Mouse (Mus musculus) liver, embryonic 15.5 days (tissue): Measurements from ENCODE around the gene Plk3. TPM values are rescaled to one million over a fixed set of nuclear protein-coding genes. Genes with fewer than 3 reads are reported as not detected.

Source experiments
- ATAC-seq: fragments of 200-750 bp; cut with Nextera tagmentation; 2 replicates; pipeline ENCODE4 v1.8.0; 2017; ENCODE audit warnings: moderate number of reproducible peaks, mild to moderate bottlenecking, moderate library complexity; ENCODE audit not compliant: insufficient read depth
- H3K27ac ChIP-seq: fragments of 300-500 bp; sonication (generic); replicated peaks from 2 replicates; pipeline ENCODE4 v1.5.1; 2015; ENCODE audit warnings: mild to moderate bottlenecking, inconsistent platforms
- H3K27me3 ChIP-seq: fragments of 300-500 bp; sonication (generic); 2 replicates; pipeline ENCODE4 v1.6.1; 2015; ENCODE audit warnings: mild to moderate bottlenecking, inconsistent platforms
- H3K36me3 ChIP-seq: fragments of 300-500 bp; sonication (generic); replicated peaks from 2 replicates; pipeline ENCODE4 v1.6.1; 2015; ENCODE audit warnings: moderate library complexity, mild to moderate bottlenecking, inconsistent platforms
- H3K4me1 ChIP-seq: fragments of 300-500 bp; sonication (generic); replicated peaks from 2 replicates; pipeline ENCODE4 v1.6.1; 2015; ENCODE audit warnings: inconsistent platforms
- H3K4me2 ChIP-seq: fragments of 300-500 bp; sonication (generic); 2 replicates; pipeline ENCODE4 v1.6.1; 2015; ENCODE audit warnings: moderate library complexity, mild to moderate bottlenecking, inconsistent platforms
- H3K4me3 ChIP-seq: fragments of 300-500 bp; sonication (generic); replicated peaks from 2 replicates; pipeline ENCODE4 v1.5.1; 2015; ENCODE audit warnings: mild to moderate bottlenecking, inconsistent platforms
- H3K9ac ChIP-seq: fragments of 300-500 bp; sonication (generic); 2 replicates; pipeline ENCODE4 v1.6.1; 2015; ENCODE audit warnings: moderate library complexity, mild to moderate bottlenecking, inconsistent platforms
- H3K9me3 ChIP-seq: fragments of 300-500 bp; sonication (generic); replicated peaks from 2 replicates; pipeline ENCODE4 v1.6.1; 2016; ENCODE audit warnings: inconsistent platforms
- WGBS: fragments of 180-500 bp; shearing (Covaris S2); methylation state at CpG from one replicate; pipeline ENCODE4 v1.1.7; 2015; ENCODE audit warnings: mixed read lengths; ENCODE audit not compliant: insufficient replicate concordance; 5-methylcytosine and 5-hydroxymethylcytosine counted together
- polyA plus RNA-seq: library from polyadenylated mRNA; unstranded; fragments of >200 nt; fragmentation: Nextera tagmentation; extraction: Ambion mirVana; gene quantifications from 2 replicates; pipeline ENCODE4 v1.2.1, GENCODE M21; 2015

Gene Plk3
- polyA plus RNA-seq, 1 experiment from 2014 or later: 3.2 TPM

DNA sequence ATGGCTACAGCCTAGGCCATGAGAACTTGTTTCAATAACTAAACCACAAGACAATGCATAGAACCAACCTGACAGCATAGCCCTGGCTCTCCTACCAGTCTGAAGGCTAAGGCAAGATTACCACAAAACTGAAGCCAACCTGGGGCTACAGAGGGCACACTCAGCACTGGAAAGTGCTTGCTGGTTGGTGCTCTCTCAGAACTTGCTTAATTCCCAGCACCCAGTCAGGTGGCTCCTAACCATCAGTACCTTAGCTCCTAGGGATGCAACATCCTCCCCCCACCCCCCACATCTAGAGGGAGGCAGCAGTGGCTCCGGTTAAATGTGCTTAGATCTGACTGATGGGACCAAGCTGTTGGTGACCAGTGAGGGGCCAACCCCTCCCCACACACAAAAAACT lies 17.7 kb upstream of the Plk3 start:
- 59% methylated on average over 1 of the region's 1 CpGs for WGBS
- H3K9me3 ChIP-seq: no peaks in the 10 kb centered on the region
- no peak for ATAC-seq
- H3K4me1 ChIP-seq: peaks cover 36% of the 10 kb centered on the region
- H3K27me3 ChIP-seq: no peaks in the 10 kb centered on the region
- no peak overlapping the region for H3K4me2 ChIP-seq
- peaks cover 51% of the 10 kb centered on the region for H3K36me3 ChIP-seq
- peak overlapping the region; percentile 33 for H3K27ac ChIP-seq
- H3K9ac ChIP-seq: no peak overlapping the region
- no peak overlapping the region for H3K4me3 ChIP-seq

- Histone ChIP-seq H3K36me3 (peaks cover 51% of the 10 kb centered on the region), H3K9me3 (no peaks in the 10 kb centered on the region), H3K9ac (no peak overlapping the region), H3K4me3 (no peak overlapping the region), H3K27ac (no peak overlapping the region), H3K27me3 (no peaks in the 10 kb centered on the region), H3K4me1 (peaks cover 37% of the 10 kb centered on the region), H3K4me2 (no peak overlapping the region)
- ATAC-seq: no peak
- WGBS: 71% methylated on average over 6 of the region's 6 CpGs
These were observed 16.5 kb upstream of the Plk3 start for GRCm38 (mm10) chr4:117150212-117150733.

DNA sequence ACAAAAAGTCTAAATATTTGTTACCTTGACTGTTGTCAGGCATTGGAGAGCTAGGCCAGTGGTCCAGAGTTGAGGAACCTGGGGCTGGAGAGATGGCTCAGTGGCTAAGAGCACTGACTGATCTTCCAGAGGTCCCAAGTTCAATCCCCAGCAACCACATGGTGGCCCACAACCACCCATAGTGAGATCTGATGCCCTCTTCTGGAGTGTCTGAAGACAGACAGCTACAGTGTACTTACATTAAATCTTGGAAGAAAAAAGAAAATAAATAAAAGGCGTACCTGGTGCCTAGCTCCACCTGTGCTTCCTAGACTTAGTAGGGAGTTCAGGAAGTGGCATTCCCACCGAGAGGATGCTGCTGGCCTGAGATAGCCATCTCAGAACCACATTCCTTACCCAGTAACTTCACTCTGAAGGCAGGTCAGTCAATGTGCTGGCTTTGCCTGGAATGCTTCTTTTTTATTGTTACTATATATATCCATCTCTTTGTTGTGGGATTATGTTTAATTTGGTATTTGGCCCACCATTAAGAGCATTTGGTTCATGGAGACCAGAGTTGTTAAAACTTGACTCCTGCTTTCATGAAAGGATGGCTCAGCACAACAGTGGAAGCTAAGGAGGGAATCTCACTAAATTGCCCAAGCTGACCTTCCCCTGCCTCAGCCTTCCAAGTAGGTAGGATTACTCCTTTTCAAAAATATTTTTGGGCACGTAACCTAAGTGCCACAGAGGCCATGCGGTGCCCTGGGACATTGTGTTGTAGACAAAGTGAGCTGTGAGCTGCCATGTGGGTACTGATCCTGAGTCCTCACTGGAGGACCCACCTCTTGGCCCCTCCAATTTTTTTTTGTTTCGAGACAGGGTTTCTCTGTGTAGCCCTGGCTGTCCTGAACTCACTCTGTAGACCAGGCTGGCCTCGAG lies 15.8 kb upstream of the Plk3 start:
- Histone ChIP-seq H3K4me2 (no peak overlapping the region), H3K9ac (no peak overlapping the region), H3K27ac (0 out of 2 replicates have a peak overlapping the region, but pooled peaks have one; percentile 1), H3K4me3 (no peak overlapping the region), H3K9me3 (no peaks in the 10 kb centered on the region), H3K4me1 (peaks cover 32% of the 10 kb centered on the region), H3K36me3 (peaks cover 50% of the 10 kb centered on the region), H3K27me3 (no peaks in the 10 kb centered on the region)
- no peak for ATAC-seq
- WGBS: 58% methylated on average over 6 of the region's 6 CpGs

GRCm38 (mm10) chr4:117148815-117149214 lies 15.1 kb upstream of the Plk3 start:
- H3K4me2 ChIP-seq: no peak overlapping the region
- H3K4me3 ChIP-seq: no peak overlapping the region
- H3K4me1 ChIP-seq: peaks cover 25% of the 10 kb centered on the region
- H3K27ac ChIP-seq: 0 out of 2 replicates have a peak overlapping the region, but pooled peaks have one; percentile 1
- H3K9ac ChIP-seq: no peak overlapping the region
- ATAC-seq: no peak
- WGBS: 79% methylated on average over 24 of the region's 24 CpGs
- H3K36me3 ChIP-seq: peaks cover 43% of the 10 kb centered on the region
- H3K27me3 ChIP-seq: no peaks in the 10 kb centered on the region
- no peaks in the 10 kb centered on the region for H3K9me3 ChIP-seq

DNA sequence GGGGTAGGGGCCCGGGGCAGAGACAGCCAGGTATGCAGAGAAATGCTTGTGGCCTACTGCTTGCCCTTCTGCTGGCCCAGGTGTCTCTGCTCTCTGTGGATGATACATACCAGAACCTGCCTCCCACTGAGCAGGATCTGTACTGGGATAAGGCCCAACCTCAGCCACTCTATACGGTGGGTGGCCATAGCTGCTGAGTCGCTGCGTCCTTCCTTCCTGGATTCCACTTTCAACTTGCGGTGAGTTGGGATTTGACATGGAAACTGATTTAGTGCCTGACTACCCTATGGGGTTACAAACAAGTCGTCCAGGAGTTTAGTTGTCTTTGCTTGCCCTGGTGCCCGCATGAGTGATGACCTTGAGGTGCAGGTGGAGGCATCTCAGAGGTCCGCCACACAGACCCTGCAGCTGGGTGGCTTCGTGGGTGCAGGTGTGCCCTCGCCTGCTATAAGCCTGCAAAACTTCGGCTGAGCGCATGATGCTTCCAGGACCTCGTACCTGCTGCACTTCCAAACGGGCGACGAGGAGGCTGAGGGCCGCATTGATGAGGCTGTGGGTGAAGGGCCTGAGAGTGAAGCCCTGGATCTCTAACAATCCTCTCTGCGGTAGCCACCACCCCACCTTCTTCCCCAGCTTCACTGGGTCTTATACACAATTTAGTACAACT lies 14.4 kb upstream of the Plk3 start:
- H3K36me3 ChIP-seq: peaks cover 36% of the 10 kb centered on the region
- 73% methylated on average over 18 of the region's 18 CpGs for WGBS
- no peak for ATAC-seq

GRCm38 (mm10) chr4:117146176-117146575 lies 12.4 kb upstream of the Plk3 start:
- Histone ChIP-seq H3K4me1 (peaks cover 5% of the 10 kb centered on the region; the same call in 1 of the 2 replicates), H3K27me3 (0 out of 2 replicates have a peak, but pooled peaks cover 4% of the 10 kb centered on the region), H3K4me3 (no peak overlapping the region), H3K9me3 (no peaks in the 10 kb centered on the region), H3K27ac (no peak overlapping the region), H3K36me3 (peaks cover 18% of the 10 kb centered on the region), H3K9ac (no peak overlapping the region), H3K4me2 (no peak overlapping the region)
- WGBS: 36% methylated on average over 15 of the region's 15 CpGs
- ATAC-seq: no peak

More for the DNA sequence above, 14.4 kb upstream of the Plk3 start:
- no peak overlapping the region for H3K9ac ChIP-seq
- H3K9me3 ChIP-seq: no peaks in the 10 kb centered on the region
- H3K27me3 ChIP-seq: 0 out of 2 replicates have a peak, but pooled peaks cover under 1% of the 10 kb centered on the region
- no peak overlapping the region for H3K4me2 ChIP-seq
- H3K4me1 ChIP-seq: peaks cover 19% of the 10 kb centered on the region
- no peak overlapping the region for H3K27ac ChIP-seq
- no peak overlapping the region for H3K4me3 ChIP-seq

DNA sequence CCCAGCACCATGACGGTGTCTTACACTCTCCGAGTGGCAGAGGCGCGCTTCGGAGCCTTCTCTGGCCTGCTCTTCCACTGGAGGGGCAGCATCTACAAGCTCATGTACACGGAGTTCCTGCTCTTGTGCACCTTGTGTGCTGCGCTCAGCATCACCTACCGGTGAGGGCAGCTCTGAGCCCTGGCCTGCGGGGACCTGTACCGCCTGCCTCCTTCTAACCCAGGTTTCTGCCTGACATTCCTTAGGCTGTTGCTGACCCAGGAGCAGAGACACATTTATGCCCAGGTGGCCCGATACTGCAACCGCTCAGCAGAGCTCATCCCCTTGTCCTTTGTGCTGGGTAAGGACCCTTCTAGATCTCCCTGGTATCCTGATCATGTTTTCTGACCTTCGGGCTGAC lies 11.5 kb upstream of the Plk3 start:
- no peak overlapping the region for H3K4me2 ChIP-seq
- no peak for ATAC-seq
- 84% methylated on average over 13 of the region's 13 CpGs for WGBS
- H3K27ac ChIP-seq: no peak overlapping the region
- no peak overlapping the region for H3K9ac ChIP-seq
- peaks cover 9% of the 10 kb centered on the region for H3K36me3 ChIP-seq
- H3K27me3 ChIP-seq: 0 out of 2 replicates have a peak, but pooled peaks cover 4% of the 10 kb centered on the region
- peaks cover 6% of the 10 kb centered on the region; the same call in 1 of the 2 replicates for H3K4me1 ChIP-seq
- no peak overlapping the region for H3K4me3 ChIP-seq
- H3K9me3 ChIP-seq: no peaks in the 10 kb centered on the region

GRCm38 (mm10) chr4:117143023-117143422 lies 9.3 kb upstream of the Plk3 start:
- no peak overlapping the region for H3K9ac ChIP-seq
- H3K36me3 ChIP-seq: no peaks in the 10 kb centered on the region
- no peak for ATAC-seq
- no peaks in the 10 kb centered on the region for H3K9me3 ChIP-seq
- H3K4me2 ChIP-seq: no peak overlapping the region
- 59% methylated on average over 7 of the region's 7 CpGs for WGBS
- no peak overlapping the region for H3K4me3 ChIP-seq
- peaks cover 15% of the 10 kb centered on the region for H3K4me1 ChIP-seq
- 0 out of 2 replicates have a peak, but pooled peaks cover 4% of the 10 kb centered on the region for H3K27me3 ChIP-seq
- no peak overlapping the region for H3K27ac ChIP-seq

GRCm38 (mm10) chr4:117140613-117141012 lies 6.8 kb upstream of the Plk3 start:
- H3K9me3 ChIP-seq: no peaks in the 10 kb centered on the region
- 33% methylated on average over 4 of the region's 4 CpGs for WGBS
- 0 out of 2 replicates have a peak, but pooled peaks cover 4% of the 10 kb centered on the region for H3K27me3 ChIP-seq
- peaks cover 22% of the 10 kb centered on the region for H3K4me1 ChIP-seq
- no peak overlapping the region for H3K4me2 ChIP-seq
- no peak overlapping the region for H3K4me3 ChIP-seq
- H3K9ac ChIP-seq: no peak overlapping the region
- no peak for ATAC-seq
- H3K27ac ChIP-seq: no peak overlapping the region
- no peaks in the 10 kb centered on the region for H3K36me3 ChIP-seq

- ATAC-seq: no peak
- Histone ChIP-seq H3K9me3 (no peaks in the 10 kb centered on the region), H3K9ac (no peak overlapping the region), H3K4me2 (no peak overlapping the region), H3K27me3 (0 out of 2 replicates have a peak, but pooled peaks cover 4% of the 10 kb centered on the region), H3K4me3 (no peak overlapping the region), H3K27ac (peak overlapping the region; percentile 30; the same call in 1 of the 2 replicates), H3K36me3 (no peaks in the 10 kb centered on the region), H3K4me1 (peaks cover 36% of the 10 kb centered on the region)
- 0% methylated on average over 2 of the region's 2 CpGs for WGBS
These were observed 5.5 kb upstream of the Plk3 start for GRCm38 (mm10) chr4:117139217-117139612.
